Mouse (Mus musculus) ES-Bruce4 (cell line): ENCODE data around the gene Samd10.

ENCODE experiments used
- CTCF ChIP-seq: IDR thresholded peaks from one replicate; pipeline ENCODE4 v1.8.1; 2011; ENCODE audit warnings: low read depth, low read length
- POLR2A ChIP-seq: IDR thresholded peaks from one replicate; pipeline ENCODE4 v1.8.1; 2011; ENCODE audit warnings: low read length; ENCODE audit not compliant: insufficient read depth

GRCm38 (mm10) chr2:181593937-181594336 is 5.1 kb downstream of the Samd10 start:
- no peak for TF ChIP-seq CTCF
- no peak for TF ChIP-seq POLR2A
